Mouse (Mus musculus): Measurements from ENCODE around the gene Rbfox2.

- TF ChIP-seq CTCF (IDR thresholded peaks at IDR 0.05; ENCODE audit: extremely low read depth, insufficient read depth, low read length) (no peak), POLR2A (IDR thresholded peaks at IDR 0.05; ENCODE audit: extremely low read depth, insufficient read depth, low read length) (no peak)
Observed at GRCm38 (mm10) chr15:77329681-77330180, 22.9 kb upstream of the Rbfox2 start.

All from cortical plate, adult 2 months (tissue).